Mouse (Mus musculus): ENCODE measurements around the gene Dars. TPM values are rescaled to one million over a fixed set of nuclear protein-coding genes. Genes with fewer than 3 reads are reported as not detected.

The Dars gene
- 85.7 and 89.9 TPM in 2 replicates for polyA plus RNA-seq (2015; fragmentation: Nextera tagmentation; extraction: Ambion mirVana)

GRCm38 (mm10) chr1:128416584-128417532 is at the start of gene Dars:
Gene Dars (minus strand): TSS chr1:128417368.
- TF ChIP-seq EP300 (optimal IDR thresholded peaks at IDR 0.05) (peak; percentile 98), CTCF (IDR thresholded peaks at IDR 0.05; ENCODE audit: low read depth) (no peak)
- DNase-seq (ENCODE audit: low spot score) (peak; percentile 94), ATAC-seq (ENCODE audit: low FRiP score, low TSS enrichment) (peak; percentile 94)
- Histone ChIP-seq H3K36me3 (ENCODE audit: control insufficient read depth, insufficient read depth, low read length) (no peaks in the 10 kb centered on the region; the same call in 1 of the 2 replicates), H3K9ac (ENCODE audit: low read length) (peak within 1 kb of the TSS; percentile 100), H3K9me3 (ENCODE audit: control insufficient read depth, low read length) (no peaks in the 10 kb centered on the region), H3K27me3 (ENCODE audit: control insufficient read depth, insufficient read depth, low read length) (no peaks in the 10 kb centered on the region), H3K4me2 (replicated peaks; ENCODE audit: low read depth) (peak within 1 kb of the TSS; percentile 73), H3K4me1 (replicated peaks; ENCODE audit: control insufficient read depth, insufficient read depth) (no peaks in the 10 kb centered on the region), H3K27ac (replicated peaks) (peak within 1 kb of the TSS; percentile 98), H3K4me3 (ENCODE audit: low read depth, low read length) (peak within 1 kb of the TSS; percentile 90)
- WGBS = under 1% methylated on average over 60 of the region's 68 CpGs

- H3K4me1 ChIP-seq (replicated peaks; ENCODE audit: control insufficient read depth, insufficient read depth) = no peaks in the 10 kb centered on the region
- no peak overlapping the region for H3K9ac ChIP-seq (ENCODE audit: low read length)
- H3K27me3 ChIP-seq (ENCODE audit: control insufficient read depth, insufficient read depth, low read length) = no peaks in the 10 kb centered on the region
- WGBS = 63% methylated on average over 1 of the region's 1 CpGs
- no peak for ATAC-seq (ENCODE audit: low FRiP score, low TSS enrichment)
- no peaks in the 10 kb centered on the region for H3K36me3 ChIP-seq (ENCODE audit: control insufficient read depth, insufficient read depth, low read length)
- no peaks in the 10 kb centered on the region for H3K9me3 ChIP-seq (ENCODE audit: control insufficient read depth, low read length)
- no peak overlapping the region for H3K4me2 ChIP-seq (replicated peaks; ENCODE audit: low read depth)
- no peak overlapping the region for H3K27ac ChIP-seq (replicated peaks)
- TF ChIP-seq EP300 (optimal IDR thresholded peaks at IDR 0.05) (no peak), CTCF (IDR thresholded peaks at IDR 0.05; ENCODE audit: low read depth) (no peak)
- DNase-seq (ENCODE audit: low spot score) = no peak
- no peak overlapping the region for H3K4me3 ChIP-seq (ENCODE audit: low read depth, low read length)
Measured at GRCm38 (mm10) chr1:128466828-128467227, 49.7 kb upstream of the Dars start.

GRCm38 (mm10) chr1:128463478-128463877 is 46.3 kb upstream of the Dars start:
- Histone ChIP-seq H3K4me3 (ENCODE audit: low read depth, low read length) (no peak overlapping the region), H3K4me2 (replicated peaks; ENCODE audit: low read depth) (no peak overlapping the region), H3K9ac (ENCODE audit: low read length) (no peak overlapping the region), H3K27me3 (ENCODE audit: control insufficient read depth, insufficient read depth, low read length) (no peaks in the 10 kb centered on the region), H3K36me3 (ENCODE audit: control insufficient read depth, insufficient read depth, low read length) (no peaks in the 10 kb centered on the region), H3K4me1 (replicated peaks; ENCODE audit: control insufficient read depth, insufficient read depth) (no peaks in the 10 kb centered on the region), H3K27ac (replicated peaks) (no peak overlapping the region), H3K9me3 (ENCODE audit: control insufficient read depth, low read length) (no peaks in the 10 kb centered on the region)
- TF ChIP-seq CTCF (IDR thresholded peaks at IDR 0.05; ENCODE audit: low read depth) = no peak
- no peak for TF ChIP-seq EP300 (optimal IDR thresholded peaks at IDR 0.05)
- no peak for DNase-seq (ENCODE audit: low spot score)
- 70% methylated on average over 5 of the region's 5 CpGs for WGBS
- ATAC-seq (ENCODE audit: low FRiP score, low TSS enrichment) = no peak

GRCm38 (mm10) chr1:128462389-128462788 is 45.2 kb upstream of the Dars start:
- H3K4me3 ChIP-seq (ENCODE audit: low read depth, low read length) = no peak overlapping the region
- TF ChIP-seq CTCF (IDR thresholded peaks at IDR 0.05; ENCODE audit: low read depth) (no peak), EP300 (optimal IDR thresholded peaks at IDR 0.05) (no peak)
- no peaks in the 10 kb centered on the region for H3K9me3 ChIP-seq (ENCODE audit: control insufficient read depth, low read length)
- 66% methylated on average over 3 of the region's 3 CpGs for WGBS
- no peaks in the 10 kb centered on the region for H3K27me3 ChIP-seq (ENCODE audit: control insufficient read depth, insufficient read depth, low read length)
- H3K9ac ChIP-seq (ENCODE audit: low read length) = no peak overlapping the region
- H3K4me1 ChIP-seq (replicated peaks; ENCODE audit: control insufficient read depth, insufficient read depth) = no peaks in the 10 kb centered on the region
- no peak for ATAC-seq (ENCODE audit: low FRiP score, low TSS enrichment)
- H3K36me3 ChIP-seq (ENCODE audit: control insufficient read depth, insufficient read depth, low read length) = no peaks in the 10 kb centered on the region
- no peak overlapping the region for H3K27ac ChIP-seq (replicated peaks)
- H3K4me2 ChIP-seq (replicated peaks; ENCODE audit: low read depth) = no peak overlapping the region
- no peak for DNase-seq (ENCODE audit: low spot score)

- Histone ChIP-seq H3K4me3 (ENCODE audit: low read depth, low read length) (no peak overlapping the region), H3K9me3 (ENCODE audit: control insufficient read depth, low read length) (no peaks in the 10 kb centered on the region), H3K27me3 (ENCODE audit: control insufficient read depth, insufficient read depth, low read length) (no peaks in the 10 kb centered on the region), H3K4me1 (replicated peaks; ENCODE audit: control insufficient read depth, insufficient read depth) (no peaks in the 10 kb centered on the region), H3K36me3 (ENCODE audit: control insufficient read depth, insufficient read depth, low read length) (no peaks in the 10 kb centered on the region), H3K9ac (ENCODE audit: low read length) (no peak overlapping the region), H3K27ac (replicated peaks) (no peak overlapping the region), H3K4me2 (replicated peaks; ENCODE audit: low read depth) (no peak overlapping the region)
- WGBS = 90% methylated on average over 6 of the region's 6 CpGs
- DNase-seq (ENCODE audit: low spot score) = no peak
- no peak for ATAC-seq (ENCODE audit: low FRiP score, low TSS enrichment)
- TF ChIP-seq EP300 (optimal IDR thresholded peaks at IDR 0.05) (no peak), CTCF (IDR thresholded peaks at IDR 0.05; ENCODE audit: low read depth) (no peak)
Measured at GRCm38 (mm10) chr1:128460780-128461179, 43.6 kb upstream of the Dars start.

- no peak overlapping the region for H3K9ac ChIP-seq (ENCODE audit: low read length)
- no peaks in the 10 kb centered on the region for H3K4me1 ChIP-seq (replicated peaks; ENCODE audit: control insufficient read depth, insufficient read depth)
- DNase-seq (ENCODE audit: low spot score) (no peak), ATAC-seq (ENCODE audit: low FRiP score, low TSS enrichment) (no peak)
- H3K36me3 ChIP-seq (ENCODE audit: control insufficient read depth, insufficient read depth, low read length) = no peaks in the 10 kb centered on the region
- no peak overlapping the region for H3K4me2 ChIP-seq (replicated peaks; ENCODE audit: low read depth)
- H3K27me3 ChIP-seq (ENCODE audit: control insufficient read depth, insufficient read depth, low read length) = no peaks in the 10 kb centered on the region
- TF ChIP-seq CTCF (IDR thresholded peaks at IDR 0.05; ENCODE audit: low read depth) = no peak
- TF ChIP-seq EP300 (optimal IDR thresholded peaks at IDR 0.05) = no peak
- H3K27ac ChIP-seq (replicated peaks) = no peak overlapping the region
- no peaks in the 10 kb centered on the region for H3K9me3 ChIP-seq (ENCODE audit: control insufficient read depth, low read length)
- H3K4me3 ChIP-seq (ENCODE audit: low read depth, low read length) = no peak overlapping the region
- 68% methylated on average over 1 of the region's 1 CpGs for WGBS
Measured at GRCm38 (mm10) chr1:128459439-128459838, 42.3 kb upstream of the Dars start.

Measured in stomach, postnatal 0 days (tissue).